Mouse (Mus musculus) bone marrow macrophage, adult 2 months (primary cell): ENCODE results near the gene Ptprd.

Experiments used
- CTCF ChIP-seq: IDR thresholded peaks from 2 replicates; pipeline ENCODE4 v1.5.1; 2012; ENCODE audit warnings: low read depth, mild to moderate bottlenecking, low read length, moderate library complexity
- POLR2A ChIP-seq: IDR thresholded peaks from 2 replicates; pipeline ENCODE4 v1.6.1; 2012; ENCODE audit warnings: mild to moderate bottlenecking, low read depth, low read length, borderline replicate concordance

DNA sequence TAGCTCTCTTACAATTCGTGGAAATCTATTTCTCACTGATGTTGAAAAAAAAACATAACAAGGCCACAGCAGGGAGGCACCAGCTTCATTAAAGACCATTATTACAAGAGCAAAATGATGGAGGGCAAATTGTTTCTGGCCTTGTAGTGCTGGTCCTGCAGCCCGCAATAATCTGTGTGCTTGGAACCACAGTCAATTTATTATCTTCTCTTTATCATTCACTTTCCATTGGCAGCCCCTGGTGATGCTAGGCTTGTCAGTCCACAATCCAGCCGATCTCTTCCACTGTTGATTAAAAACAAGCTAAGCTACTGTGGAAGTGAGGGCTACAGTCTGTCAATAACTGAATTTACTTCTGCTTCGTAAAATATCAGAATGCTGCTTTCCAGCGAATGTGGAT lies 674.4 kb downstream of the Ptprd start:
- no peak for TF ChIP-seq CTCF
- TF ChIP-seq POLR2A = no peak
